Mouse (Mus musculus): ENCODE results near the gene Hist1h2ad. TPM values are rescaled to one million over a fixed set of nuclear protein-coding genes. Genes with fewer than 3 reads are reported as not detected.
"Not testable (repeated sequence)": the region's sequence is repeated elsewhere in the genome, so short reads cannot be mapped to it uniquely, and the experiment has no call there.

Hist1h2ad gene
- polyA plus RNA-seq, 1 experiment from 2014 or later: 1.2 TPM

- H3K36me3 ChIP-seq (ENCODE audit: control insufficient read depth, insufficient read depth): no peaks in the 10 kb centered on the region
- ATAC-seq (replicated peaks; ENCODE audit: extremely low read depth, insufficient read depth, low FRiP score): no peak
- H3K9me3 ChIP-seq (replicated peaks; ENCODE audit: control insufficient read depth, low read length): no peaks in the 10 kb centered on the region
- H3K27ac ChIP-seq (ENCODE audit: low read length): no peak overlapping the region
- no peaks in the 10 kb centered on the region for H3K27me3 ChIP-seq (ENCODE audit: control insufficient read depth, insufficient read depth, low read length)
- no peak overlapping the region for H3K9ac ChIP-seq (ENCODE audit: low read length)
- WGBS: 82% methylated on average over 3 of the region's 3 CpGs
- no peaks in the 10 kb centered on the region for H3K4me1 ChIP-seq (ENCODE audit: control insufficient read depth, insufficient read depth, low read length)
- H3K4me3 ChIP-seq (ENCODE audit: low read length): no peak overlapping the region
- no peak overlapping the region for H3K4me2 ChIP-seq (ENCODE audit: low read depth, low read length)
Measured at GRCm38 (mm10) chr13:23605052-23605451, 30.9 kb downstream of the Hist1h2ad start.

DNA sequence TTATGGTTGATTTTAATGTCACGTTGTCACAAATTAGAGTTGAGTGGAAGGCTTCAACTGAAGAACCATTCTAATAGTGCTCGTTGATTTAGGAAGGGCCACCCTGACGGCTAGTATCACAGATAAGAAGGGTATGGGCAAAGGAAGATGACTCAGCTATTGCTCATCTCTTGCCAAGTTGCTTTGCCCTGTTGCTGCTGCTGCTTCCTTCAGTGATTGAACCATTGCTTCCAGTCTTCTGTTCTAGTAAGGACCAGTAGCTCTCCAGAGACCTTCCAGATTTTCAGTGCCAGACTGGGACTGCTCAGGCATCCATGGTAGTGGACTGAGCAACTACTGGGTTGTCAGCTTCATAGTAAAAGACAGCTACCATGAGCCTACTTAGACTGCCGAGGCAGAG, 35.0 kb downstream of the Hist1h2ad start:
- ATAC-seq (replicated peaks; ENCODE audit: extremely low read depth, insufficient read depth, low FRiP score): no peak
- no peaks in the 10 kb centered on the region for H3K27me3 ChIP-seq (ENCODE audit: control insufficient read depth, insufficient read depth, low read length)
- H3K4me2 ChIP-seq (ENCODE audit: low read depth, low read length): no peak overlapping the region
- H3K9me3 ChIP-seq (replicated peaks; ENCODE audit: control insufficient read depth, low read length): no peaks in the 10 kb centered on the region
- WGBS: 59% methylated on average over 4 of the region's 4 CpGs
- H3K36me3 ChIP-seq (ENCODE audit: control insufficient read depth, insufficient read depth): no peaks in the 10 kb centered on the region
- no peak overlapping the region for H3K9ac ChIP-seq (ENCODE audit: low read length)
- H3K27ac ChIP-seq (ENCODE audit: low read length): no peak overlapping the region
- H3K4me3 ChIP-seq (ENCODE audit: low read length): no peak overlapping the region
- H3K4me1 ChIP-seq (ENCODE audit: control insufficient read depth, insufficient read depth, low read length): no peaks in the 10 kb centered on the region

DNA sequence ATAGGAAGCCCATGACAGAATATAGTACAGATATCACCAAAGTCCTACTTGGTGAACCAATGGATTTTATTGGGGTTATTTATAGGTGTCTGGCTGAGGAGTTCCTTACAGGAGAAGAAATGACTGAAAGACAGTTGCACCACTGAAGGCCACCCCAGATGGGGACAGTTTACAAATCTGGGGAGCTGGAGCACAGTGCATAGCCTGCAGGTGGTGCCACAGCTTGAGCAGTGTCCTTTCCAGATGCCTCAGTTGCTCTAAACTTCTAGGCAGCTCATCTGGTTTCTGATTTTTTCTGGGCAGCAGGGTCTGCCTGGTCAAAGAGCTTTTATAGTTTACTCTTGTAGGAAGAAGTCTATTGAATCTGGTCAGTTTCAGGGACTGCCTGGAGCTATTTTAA, 35.7 kb downstream of the Hist1h2ad start:
- Histone ChIP-seq H3K4me2 (ENCODE audit: low read depth, low read length) (no peak overlapping the region), H3K27me3 (ENCODE audit: control insufficient read depth, insufficient read depth, low read length) (no peaks in the 10 kb centered on the region), H3K27ac (ENCODE audit: low read length) (no peak overlapping the region), H3K9me3 (replicated peaks; ENCODE audit: control insufficient read depth, low read length) (no peaks in the 10 kb centered on the region), H3K4me3 (ENCODE audit: low read length) (no peak overlapping the region), H3K4me1 (ENCODE audit: control insufficient read depth, insufficient read depth, low read length) (no peaks in the 10 kb centered on the region), H3K9ac (ENCODE audit: low read length) (no peak overlapping the region), H3K36me3 (ENCODE audit: control insufficient read depth, insufficient read depth) (no peaks in the 10 kb centered on the region)
- ATAC-seq (replicated peaks; ENCODE audit: extremely low read depth, insufficient read depth, low FRiP score): no peak

GRCm38 (mm10) chr13:23610393-23610792, 36.2 kb downstream of the Hist1h2ad start:
- Histone ChIP-seq H3K9me3 (replicated peaks; ENCODE audit: control insufficient read depth, low read length) (no peaks in the 10 kb centered on the region), H3K27ac (ENCODE audit: low read length) (no peak overlapping the region), H3K9ac (ENCODE audit: low read length) (no peak overlapping the region), H3K27me3 (ENCODE audit: control insufficient read depth, insufficient read depth, low read length) (no peaks in the 10 kb centered on the region), H3K4me3 (ENCODE audit: low read length) (no peak overlapping the region), H3K4me1 (ENCODE audit: control insufficient read depth, insufficient read depth, low read length) (no peaks in the 10 kb centered on the region), H3K36me3 (ENCODE audit: control insufficient read depth, insufficient read depth) (no peaks in the 10 kb centered on the region), H3K4me2 (ENCODE audit: low read depth, low read length) (no peak overlapping the region)
- WGBS: 64% methylated on average over 2 of the region's 2 CpGs
- ATAC-seq (replicated peaks; ENCODE audit: extremely low read depth, insufficient read depth, low FRiP score): no peak

GRCm38 (mm10) chr13:23611638-23612037, 37.5 kb downstream of the Hist1h2ad start:
- H3K9ac ChIP-seq (ENCODE audit: low read length): no peak overlapping the region
- WGBS: 85% methylated on average over 3 of the region's 3 CpGs
- no peak overlapping the region for H3K4me2 ChIP-seq (ENCODE audit: low read depth, low read length)
- H3K9me3 ChIP-seq (replicated peaks; ENCODE audit: control insufficient read depth, low read length): no peaks in the 10 kb centered on the region
- no peaks in the 10 kb centered on the region for H3K36me3 ChIP-seq (ENCODE audit: control insufficient read depth, insufficient read depth)
- H3K27ac ChIP-seq (ENCODE audit: low read length): no peak overlapping the region
- H3K4me1 ChIP-seq (ENCODE audit: control insufficient read depth, insufficient read depth, low read length): no peaks in the 10 kb centered on the region
- no peak overlapping the region for H3K4me3 ChIP-seq (ENCODE audit: low read length)
- no peak for ATAC-seq (replicated peaks; ENCODE audit: extremely low read depth, insufficient read depth, low FRiP score)
- H3K27me3 ChIP-seq (ENCODE audit: control insufficient read depth, insufficient read depth, low read length): no peaks in the 10 kb centered on the region

- peak overlapping the region; percentile 94 for H3K4me2 ChIP-seq (ENCODE audit: low read depth, low read length)
- peak overlapping the region; percentile 94 for H3K27ac ChIP-seq (ENCODE audit: low read length)
- H3K4me1 ChIP-seq (ENCODE audit: control insufficient read depth, insufficient read depth, low read length): peaks cover 4% of the 10 kb centered on the region
- H3K4me3 ChIP-seq (ENCODE audit: low read length): peak overlapping the region; percentile 67
- peak overlapping the region; percentile 86 for H3K9ac ChIP-seq (ENCODE audit: low read length)
- no peaks in the 10 kb centered on the region for H3K9me3 ChIP-seq (replicated peaks; ENCODE audit: control insufficient read depth, low read length)
- no peaks in the 10 kb centered on the region for H3K27me3 ChIP-seq (ENCODE audit: control insufficient read depth, insufficient read depth, low read length)
- WGBS: 48% methylated on average over 12 of the region's 12 CpGs
- ATAC-seq (replicated peaks; ENCODE audit: extremely low read depth, insufficient read depth, low FRiP score): no peak
- no peaks in the 10 kb centered on the region for H3K36me3 ChIP-seq (ENCODE audit: control insufficient read depth, insufficient read depth)
Measured at GRCm38 (mm10) chr13:23620056-23620732, 46.0 kb downstream of the Hist1h2ad start.

GRCm38 (mm10) chr13:23620733-23621531, 46.8 kb downstream of the Hist1h2ad start, which contains the start of gene Hist1h2be:
TSS of gene Hist1h2be (minus strand) at chr13:23621124.
- Histone ChIP-seq H3K4me1 (ENCODE audit: control insufficient read depth, insufficient read depth, low read length) (peaks cover 4% of the 10 kb centered on the region), H3K4me2 (ENCODE audit: low read depth, low read length) (peak within 1 kb of the TSS; percentile 94), H3K9ac (ENCODE audit: low read length) (peak within 1 kb of the TSS; percentile 86), H3K4me3 (ENCODE audit: low read length) (peak within 1 kb of the TSS; percentile 67), H3K27me3 (ENCODE audit: control insufficient read depth, insufficient read depth, low read length) (no peaks in the 10 kb centered on the region), H3K36me3 (ENCODE audit: control insufficient read depth, insufficient read depth) (no peaks in the 10 kb centered on the region), H3K27ac (ENCODE audit: low read length) (peak within 1 kb of the TSS; percentile 94), H3K9me3 (replicated peaks; ENCODE audit: control insufficient read depth, low read length) (no peaks in the 10 kb centered on the region)
- WGBS: under 1% methylated on average over 27 of the region's 27 CpGs
- peak; percentile 84 for ATAC-seq (replicated peaks; ENCODE audit: extremely low read depth, insufficient read depth, low FRiP score)

DNA sequence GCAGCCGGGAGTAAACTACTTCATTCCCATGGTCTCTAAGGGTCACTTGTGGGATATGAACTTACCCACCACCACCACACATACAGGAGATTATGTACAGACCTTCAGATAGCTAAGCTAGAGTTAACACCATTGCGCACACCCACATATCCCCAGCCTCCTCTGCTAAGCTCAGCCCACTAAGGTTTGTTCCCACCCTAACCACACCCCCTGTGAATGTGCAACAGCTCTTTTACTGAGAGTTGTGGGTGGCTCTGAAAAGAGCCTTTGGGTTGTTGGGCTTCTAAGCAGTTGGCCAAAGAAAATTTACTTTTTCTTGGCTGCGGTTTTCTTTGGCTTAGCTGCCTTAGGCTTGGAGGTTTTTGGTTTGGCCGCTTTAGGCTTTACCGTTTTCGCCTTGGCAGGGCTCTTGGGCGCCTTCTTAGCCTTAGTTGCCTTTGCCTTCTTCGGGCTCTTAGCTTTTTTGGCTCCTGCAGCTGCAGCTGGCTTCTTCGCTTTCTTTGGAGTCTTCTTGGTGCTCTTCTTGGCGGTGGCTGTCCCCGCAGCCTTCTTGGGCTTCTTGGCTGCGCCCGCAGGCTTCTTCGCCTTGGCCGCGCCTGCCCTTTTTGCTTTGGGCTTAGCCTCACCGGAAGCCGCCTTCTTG, 47.5 kb downstream of the Hist1h2ad start:
- peak; percentile 86 for ATAC-seq (replicated peaks; ENCODE audit: extremely low read depth, insufficient read depth, low FRiP score)
- Histone ChIP-seq H3K27ac (ENCODE audit: low read length) (peak overlapping the region; percentile 94), H3K36me3 (ENCODE audit: control insufficient read depth, insufficient read depth) (no peaks in the 10 kb centered on the region), H3K4me3 (ENCODE audit: low read length) (peak overlapping the region; percentile 67), H3K27me3 (ENCODE audit: control insufficient read depth, insufficient read depth, low read length) (no peaks in the 10 kb centered on the region), H3K9me3 (replicated peaks; ENCODE audit: control insufficient read depth, low read length) (no peaks in the 10 kb centered on the region), H3K4me1 (ENCODE audit: control insufficient read depth, insufficient read depth, low read length) (peaks cover 4% of the 10 kb centered on the region), H3K9ac (ENCODE audit: low read length) (peak overlapping the region; percentile 86), H3K4me2 (ENCODE audit: low read depth, low read length) (peak overlapping the region; percentile 94)
- 0% methylated on average over 18 of the region's 18 CpGs for WGBS

DNA sequence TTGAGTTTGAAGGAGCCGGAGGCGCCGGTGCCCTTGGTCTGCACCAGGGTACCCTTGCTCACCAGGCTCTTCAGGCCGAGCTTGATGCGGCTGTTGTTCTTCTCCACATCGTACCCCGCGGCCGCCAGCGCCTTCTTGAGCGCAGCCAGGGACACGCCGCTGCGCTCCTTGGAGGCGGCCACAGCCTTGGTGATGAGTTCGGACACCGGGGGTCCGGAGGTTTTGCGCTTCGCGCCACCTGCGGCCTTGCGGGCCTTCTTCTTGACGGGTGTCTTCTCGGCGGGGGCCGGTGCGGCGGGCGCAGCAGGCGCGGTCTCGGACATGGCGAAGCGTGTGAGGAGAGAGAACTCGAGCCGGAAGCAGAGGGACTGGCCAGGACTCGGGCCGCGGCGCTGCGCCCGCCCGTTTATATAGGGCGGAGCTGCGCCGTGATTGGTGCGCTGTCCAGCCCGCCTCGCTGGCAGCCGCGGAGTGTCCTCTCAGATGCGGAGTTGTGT, 48.0 kb downstream of the Hist1h2ad start, which contains the start of gene Hist1h1e:
TSS of gene Hist1h1e (minus strand) at position 384 of the 497 bp plus-strand sequence.
- WGBS: under 1% methylated on average over 48 of the region's 53 CpGs
- H3K36me3 ChIP-seq (ENCODE audit: control insufficient read depth, insufficient read depth); H3K9me3 ChIP-seq (replicated peaks; ENCODE audit: control insufficient read depth, low read length); H3K27me3 ChIP-seq (ENCODE audit: control insufficient read depth, insufficient read depth, low read length); H3K4me1 ChIP-seq (ENCODE audit: control insufficient read depth, insufficient read depth, low read length): not testable (repeated sequence)
- peak within 1 kb of the TSS; percentile 86 for H3K9ac ChIP-seq (ENCODE audit: low read length)
- peak; percentile 91 for ATAC-seq (replicated peaks; ENCODE audit: extremely low read depth, insufficient read depth, low FRiP score)
- peak within 1 kb of the TSS; percentile 94 for H3K4me2 ChIP-seq (ENCODE audit: low read depth, low read length)
- peak within 1 kb of the TSS; percentile 67 for H3K4me3 ChIP-seq (ENCODE audit: low read length)
- peak within 1 kb of the TSS; percentile 94 for H3K27ac ChIP-seq (ENCODE audit: low read length)
